Mouse (Mus musculus) G1E (cell line): ENCODE data around the gene Olfr1315-ps1. TPM values are rescaled to one million over a fixed set of nuclear protein-coding genes. Genes with fewer than 3 reads are reported as not detected.

Source experiments
- ATAC-seq: 2 replicates; pipeline ENCODE4 v1.8.0; 2016; ENCODE audit warnings: mild to moderate bottlenecking; ENCODE audit not compliant: insufficient number of reproducible peaks, poor library complexity, low FRiP score, severe bottlenecking; ENCODE audit errors: extremely low read depth
- DNase-seq: peaks from one replicate; pipeline ENCODE4 v3.0.0; 2012; ENCODE audit warnings: low spot score
- H3K27me3 ChIP-seq: 2 replicates; pipeline ENCODE4 v1.6.1; 2012; ENCODE audit warnings: mild to moderate bottlenecking, low read length, inconsistent platforms; ENCODE audit not compliant: insufficient read depth
- H3K36me3 ChIP-seq: replicated peaks from 2 replicates; pipeline ENCODE3; 2012; ENCODE audit warnings: mild to moderate bottlenecking, inconsistent platforms
- H3K4me1 ChIP-seq: 2 replicates; pipeline ENCODE4 v1.6.1; 2012; ENCODE audit warnings: low read depth, low read length, inconsistent platforms, mixed read lengths; ENCODE audit not compliant: insufficient read depth
- H3K4me3 ChIP-seq: 2 replicates; pipeline ENCODE4 v1.5.1; 2012; ENCODE audit warnings: low read depth, mild to moderate bottlenecking, inconsistent platforms, low read length, moderate library complexity, mixed read lengths
- H3K9me3 ChIP-seq: replicated peaks from 2 replicates; pipeline ENCODE4 v1.6.1; 2012; ENCODE audit warnings: inconsistent platforms
- CTCF ChIP-seq: IDR thresholded peaks from 2 replicates; pipeline ENCODE4 v1.5.1; 2012; ENCODE audit warnings: low read depth, low read length, inconsistent platforms, mixed read lengths
- GATA1 ChIP-seq: IDR thresholded peaks from 2 replicates; pipeline ENCODE4 v1.6.1; 2012; ENCODE audit warnings: borderline replicate concordance, low read length, inconsistent platforms, mixed read lengths
- GATA2 ChIP-seq: IDR thresholded peaks from 2 replicates; pipeline ENCODE4 v1.6.1; 2012; ENCODE audit warnings: low read depth, low read length, inconsistent platforms, borderline replicate concordance
- POLR2AphosphoS5 ChIP-seq: IDR thresholded peaks from 2 replicates; pipeline ENCODE4 v1.6.1; 2012; ENCODE audit warnings: low read depth, low read length, inconsistent platforms; ENCODE audit not compliant: insufficient replicate concordance
- TAL1 ChIP-seq: conservative IDR thresholded peaks from 2 replicates; pipeline ENCODE4 v1.6.1; 2012; ENCODE audit warnings: low read depth, low read length, inconsistent platforms, mixed read lengths
- polyA plus RNA-seq: library from polyadenylated mRNA; stranded (reverse); fragments of >175 nt; gene quantifications from 2 replicates; pipeline ENCODE4 v1.2.3, GENCODE M21; 2012
- total RNA-seq, 2 experiments: library from RNA; stranded (forward) in 1 of 2; stranded (reverse) in 1 of 2; fragments of 200-1000 nt in 1 of 2; fragments of >200 nt in 1 of 2; fragmentation: Nextera tagmentation in 1 of 2; gene quantifications; 2 replicates each; pipeline ENCODE4 v1.2.3; 2014 to 2017

Olfr1315-ps1 gene
- not detected in 2 replicates for total RNA-seq (2014; fragmentation: Nextera tagmentation)
- not detected in 2 replicates for total RNA-seq (2017)
- polyA plus RNA-seq: not detected in 2 replicates

- ATAC-seq: no peak
- H3K4me3 ChIP-seq: no peak within 1 kb of the TSS
- TF ChIP-seq GATA1 (no peak), CTCF (no peak), TAL1 (no peak), GATA2 (no peak), POLR2AphosphoS5 (no peak)
- no peaks in the 10 kb centered on the region for H3K27me3 ChIP-seq
- no peak for DNase-seq
- no peaks in the 10 kb centered on the region for H3K9me3 ChIP-seq
- H3K4me1 ChIP-seq: no peaks in the 10 kb centered on the region
- no peaks in the 10 kb centered on the region for H3K36me3 ChIP-seq
These were observed at the start of gene Olfr1315-ps1 for GRCm38 (mm10) chr2:112115340-112115739. Gene Olfr1315-ps1, minus strand, starts transcription at chr2:112115440.

- no peak within 1 kb of the TSS for H3K4me3 ChIP-seq
- H3K4me1 ChIP-seq: no peaks in the 10 kb centered on the region
- no peaks in the 10 kb centered on the region for H3K9me3 ChIP-seq
- ATAC-seq: no peak
- no peak for TF ChIP-seq POLR2AphosphoS5
- no peak for TF ChIP-seq GATA1
- TF ChIP-seq CTCF: no peak
- no peak for TF ChIP-seq GATA2
- TF ChIP-seq TAL1: no peak
- H3K27me3 ChIP-seq: no peaks in the 10 kb centered on the region
- H3K36me3 ChIP-seq: no peaks in the 10 kb centered on the region
- DNase-seq: no peak
These were observed 38.7 kb upstream of the Olfr1315-ps1 start, which contains the start of gene Olfr1318 for GRCm38 (mm10) chr2:112153898-112154297. Gene Olfr1318, plus strand, starts transcription at chr2:112154198.

GRCm38 (mm10) chr2:112140029-112140428, 24.8 kb upstream of the Olfr1315-ps1 start, which contains the start of gene Olfr1317:
Gene Olfr1317, plus strand, starts transcription at chr2:112140329.
- TF ChIP-seq CTCF (no peak), GATA1 (no peak), TAL1 (no peak), GATA2 (no peak), POLR2AphosphoS5 (no peak)
- Histone ChIP-seq H3K4me1 (no peaks in the 10 kb centered on the region), H3K36me3 (no peaks in the 10 kb centered on the region), H3K27me3 (no peaks in the 10 kb centered on the region), H3K4me3 (no peak within 1 kb of the TSS), H3K9me3 (no peaks in the 10 kb centered on the region)
- DNase-seq: no peak
- no peak for ATAC-seq

DNA sequence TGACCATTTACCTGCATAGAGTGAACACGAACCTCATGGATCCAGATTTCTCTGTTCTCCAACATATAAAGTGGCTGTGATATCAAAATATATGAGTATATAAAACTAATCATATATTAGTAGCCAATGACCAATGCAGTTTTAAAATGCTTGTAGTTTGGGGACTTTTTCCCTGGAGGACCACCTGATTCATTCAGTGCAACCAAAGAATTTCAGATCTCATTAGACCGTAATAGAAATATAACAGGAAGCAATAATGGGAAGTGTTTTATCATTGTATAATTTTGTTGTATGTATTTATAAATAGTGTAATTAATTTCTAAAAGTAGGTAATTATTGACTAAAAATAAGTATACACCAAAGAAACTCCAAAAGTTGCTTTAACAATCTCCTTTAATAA, 19.6 kb upstream of the Olfr1315-ps1 start, which contains the start of gene Olfr1316:
TSS of gene Olfr1316 (minus strand) at position 101 of the 400 bp plus-strand sequence.
- Histone ChIP-seq H3K27me3 (no peaks in the 10 kb centered on the region), H3K4me1 (no peaks in the 10 kb centered on the region), H3K9me3 (no peaks in the 10 kb centered on the region), H3K36me3 (no peaks in the 10 kb centered on the region), H3K4me3 (no peak within 1 kb of the TSS)
- ATAC-seq (no peak), DNase-seq (no peak)
- TF ChIP-seq POLR2AphosphoS5 (no peak), GATA2 (no peak), CTCF (no peak), TAL1 (no peak), GATA1 (no peak)

GRCm38 (mm10) chr2:112096681-112097080, 18.6 kb downstream of the Olfr1315-ps1 start, which contains the start of gene Olfr1314:
Gene Olfr1314, minus strand, starts transcription at chr2:112096781.
- DNase-seq (no peak), ATAC-seq (no peak)
- H3K9me3 ChIP-seq: no peaks in the 10 kb centered on the region
- no peaks in the 10 kb centered on the region for H3K36me3 ChIP-seq
- TF ChIP-seq GATA1: no peak
- TF ChIP-seq GATA2: no peak
- no peak for TF ChIP-seq CTCF
- no peaks in the 10 kb centered on the region for H3K4me1 ChIP-seq
- no peaks in the 10 kb centered on the region for H3K27me3 ChIP-seq
- no peak within 1 kb of the TSS for H3K4me3 ChIP-seq

GRCm38 (mm10) chr2:112077743-112078142, 37.5 kb downstream of the Olfr1315-ps1 start, which contains the start of gene Olfr1313:
Gene Olfr1313, minus strand, starts transcription at chr2:112077843.
- TF ChIP-seq POLR2AphosphoS5 (no peak), CTCF (no peak), TAL1 (no peak), GATA2 (no peak), GATA1 (no peak)
- H3K4me3 ChIP-seq: no peak within 1 kb of the TSS
- H3K27me3 ChIP-seq: no peaks in the 10 kb centered on the region
- DNase-seq (no peak), ATAC-seq (no peak)
- H3K9me3 ChIP-seq: no peaks in the 10 kb centered on the region
- no peaks in the 10 kb centered on the region for H3K4me1 ChIP-seq
- H3K36me3 ChIP-seq: no peaks in the 10 kb centered on the region

Other genes starting within 250 kb of the Olfr1315-ps1 start
- not detected in 2 replicates for gene Olfr1305, start 238.3 kb downstream of the Olfr1315-ps1 start, total RNA-seq (2014; fragmentation: Nextera tagmentation)
- gene Olfr1305, start 238.3 kb downstream of the Olfr1315-ps1 start, total RNA-seq (2017): 0.16 and 0.35 TPM in 2 replicates
- not detected in 2 replicates for gene Olfr1305, start 238.3 kb downstream of the Olfr1315-ps1 start, polyA plus RNA-seq
- not detected in 2 replicates for gene Olfr1306, start 199.2 kb downstream of the Olfr1315-ps1 start, total RNA-seq (2014; fragmentation: Nextera tagmentation)
- gene Olfr1306, start 199.2 kb downstream of the Olfr1315-ps1 start, total RNA-seq (2017): 0.11 TPM in 1 of 2 replicates, not detected in the other
- gene Olfr1306, start 199.2 kb downstream of the Olfr1315-ps1 start, polyA plus RNA-seq: not detected in 2 replicates
- gene Olfr1307, start 166.0 kb downstream of the Olfr1315-ps1 start, total RNA-seq (2014; fragmentation: Nextera tagmentation): not detected in 2 replicates
- gene Olfr1307, start 166.0 kb downstream of the Olfr1315-ps1 start, total RNA-seq (2017): 0.06 and 0.11 TPM in 2 replicates
- gene Olfr1307, start 166.0 kb downstream of the Olfr1315-ps1 start, polyA plus RNA-seq: not detected in 2 replicates
- gene Olfr1308, start 150.5 kb downstream of the Olfr1315-ps1 start, total RNA-seq (2014; fragmentation: Nextera tagmentation): not detected in 2 replicates
- 0.27 TPM in 1 of 2 replicates, not detected in the other for gene Olfr1308, start 150.5 kb downstream of the Olfr1315-ps1 start, total RNA-seq (2017)
- not detected in 2 replicates for gene Olfr1308, start 150.5 kb downstream of the Olfr1315-ps1 start, polyA plus RNA-seq
- not detected in 2 replicates for gene Olfr1309, start 125.2 kb downstream of the Olfr1315-ps1 start, total RNA-seq (2014; fragmentation: Nextera tagmentation)
- gene Olfr1309, start 125.2 kb downstream of the Olfr1315-ps1 start, total RNA-seq (2017): 0.05 and 0.06 TPM in 2 replicates
- not detected in 2 replicates for gene Olfr1309, start 125.2 kb downstream of the Olfr1315-ps1 start, polyA plus RNA-seq
- gene Olfr1310, start 102.7 kb downstream of the Olfr1315-ps1 start, total RNA-seq (2014; fragmentation: Nextera tagmentation): not detected in 2 replicates
- gene Olfr1310, start 102.7 kb downstream of the Olfr1315-ps1 start, total RNA-seq (2017): under 0.01 TPM in 1 of 2 replicates, not detected in the other
- not detected in 2 replicates for gene Olfr1310, start 102.7 kb downstream of the Olfr1315-ps1 start, polyA plus RNA-seq
- gene Olfr1311, start 91.0 kb downstream of the Olfr1315-ps1 start, total RNA-seq (2014; fragmentation: Nextera tagmentation): not detected in 2 replicates
- 0.12 and 0.16 TPM in 2 replicates for gene Olfr1311, start 91.0 kb downstream of the Olfr1315-ps1 start, total RNA-seq (2017)
- not detected in 2 replicates for gene Olfr1311, start 91.0 kb downstream of the Olfr1315-ps1 start, polyA plus RNA-seq
- not detected in 2 replicates for gene Olfr1312, start 65.2 kb downstream of the Olfr1315-ps1 start, total RNA-seq (2014; fragmentation: Nextera tagmentation)
- gene Olfr1312, start 65.2 kb downstream of the Olfr1315-ps1 start, total RNA-seq (2017): 0.11 and 0.23 TPM in 2 replicates
- not detected in 2 replicates for gene Olfr1312, start 65.2 kb downstream of the Olfr1315-ps1 start, polyA plus RNA-seq
- not detected in 2 replicates for gene Olfr1313, start 37.6 kb downstream of the Olfr1315-ps1 start, total RNA-seq (2014; fragmentation: Nextera tagmentation)
- 0.11 and 0.12 TPM in 2 replicates for gene Olfr1313, start 37.6 kb downstream of the Olfr1315-ps1 start, total RNA-seq (2017)
- gene Olfr1313, start 37.6 kb downstream of the Olfr1315-ps1 start, polyA plus RNA-seq: not detected in 2 replicates
- gene Olfr1314, start 18.7 kb downstream of the Olfr1315-ps1 start, total RNA-seq (2014; fragmentation: Nextera tagmentation): not detected in 2 replicates
- 0.16 and 0.17 TPM in 2 replicates for gene Olfr1314, start 18.7 kb downstream of the Olfr1315-ps1 start, total RNA-seq (2017)
- not detected in 2 replicates for gene Olfr1314, start 18.7 kb downstream of the Olfr1315-ps1 start, polyA plus RNA-seq
- not detected in 2 replicates for gene Olfr1316, start 19.5 kb upstream of the Olfr1315-ps1 start, total RNA-seq (2014; fragmentation: Nextera tagmentation)
- 0.06 and 0.11 TPM in 2 replicates for gene Olfr1316, start 19.5 kb upstream of the Olfr1315-ps1 start, total RNA-seq (2017)
- gene Olfr1316, start 19.5 kb upstream of the Olfr1315-ps1 start, polyA plus RNA-seq: not detected in 2 replicates
- not detected in 2 replicates for gene Olfr1317, start 24.9 kb upstream of the Olfr1315-ps1 start, total RNA-seq (2014; fragmentation: Nextera tagmentation)
- 0.12 TPM in 1 of 2 replicates, not detected in the other for gene Olfr1317, start 24.9 kb upstream of the Olfr1315-ps1 start, total RNA-seq (2017)
- not detected in 2 replicates for gene Olfr1317, start 24.9 kb upstream of the Olfr1315-ps1 start, polyA plus RNA-seq
- not detected in 2 replicates for gene Olfr1318, start 38.8 kb upstream of the Olfr1315-ps1 start, total RNA-seq (2014; fragmentation: Nextera tagmentation)
- gene Olfr1318, start 38.8 kb upstream of the Olfr1315-ps1 start, total RNA-seq (2017): 0.12 and 0.16 TPM in 2 replicates
- not detected in 2 replicates for gene Olfr1318, start 38.8 kb upstream of the Olfr1315-ps1 start, polyA plus RNA-seq
- gene Lpcat4, start 124.0 kb upstream of the Olfr1315-ps1 start, total RNA-seq (2014; fragmentation: Nextera tagmentation): 20.2 and 24.4 TPM in 2 replicates
- 2.4 and 3.0 TPM in 2 replicates for gene Lpcat4, start 124.0 kb upstream of the Olfr1315-ps1 start, total RNA-seq (2017)
- 52.9 and 54.2 TPM in 2 replicates for gene Lpcat4, start 124.0 kb upstream of the Olfr1315-ps1 start, polyA plus RNA-seq
- gene Nutm1, start 143.9 kb upstream of the Olfr1315-ps1 start, total RNA-seq (2014; fragmentation: Nextera tagmentation): not detected in 2 replicates
- gene Nutm1, start 143.9 kb upstream of the Olfr1315-ps1 start, total RNA-seq (2017): 0.11 and 0.17 TPM in 2 replicates
- 0.04 TPM in 1 of 2 replicates, not detected in the other for gene Nutm1, start 143.9 kb upstream of the Olfr1315-ps1 start, polyA plus RNA-seq
- 53.1 and 66.1 TPM in 2 replicates for gene Nop10, start 146.5 kb upstream of the Olfr1315-ps1 start, total RNA-seq (2014; fragmentation: Nextera tagmentation)
- gene Nop10, start 146.5 kb upstream of the Olfr1315-ps1 start, total RNA-seq (2017): 240 and 329 TPM in 2 replicates
- gene Nop10, start 146.5 kb upstream of the Olfr1315-ps1 start, polyA plus RNA-seq: 34.4 and 34.5 TPM in 2 replicates
- 55.2 and 55.9 TPM in 2 replicates for gene Slc12a6, start 150.4 kb upstream of the Olfr1315-ps1 start, total RNA-seq (2014; fragmentation: Nextera tagmentation)
- 46.6 and 50.5 TPM in 2 replicates for gene Slc12a6, start 150.4 kb upstream of the Olfr1315-ps1 start, total RNA-seq (2017)
- 3.3 and 4.2 TPM in 2 replicates for gene Slc12a6, start 150.4 kb upstream of the Olfr1315-ps1 start, polyA plus RNA-seq
- gene Gm21985, start 150.9 kb upstream of the Olfr1315-ps1 start, total RNA-seq (2014; fragmentation: Nextera tagmentation): not detected in 2 replicates
- 0.16 and 0.64 TPM in 2 replicates for gene Gm21985, start 150.9 kb upstream of the Olfr1315-ps1 start, total RNA-seq (2017)
- not detected in 2 replicates for gene Gm21985, start 150.9 kb upstream of the Olfr1315-ps1 start, polyA plus RNA-seq